Mouse (Mus musculus): Measurements from ENCODE around the gene Spred1. TPM values are rescaled to one million over a fixed set of nuclear protein-coding genes. Genes with fewer than 3 reads are reported as not detected.
"Not testable (repeated sequence)": the region's sequence is repeated elsewhere in the genome, so short reads cannot be mapped to it uniquely, and the experiment has no call there.

Spred1 gene
- total RNA-seq, 1 experiment from 2014 or later = 64.1 TPM

- peak; percentile 84 for DNase-seq
Observed at GRCm38 (mm10) chr2:117119291-117120245, 1.6 kb upstream of the Spred1 start.

DNA sequence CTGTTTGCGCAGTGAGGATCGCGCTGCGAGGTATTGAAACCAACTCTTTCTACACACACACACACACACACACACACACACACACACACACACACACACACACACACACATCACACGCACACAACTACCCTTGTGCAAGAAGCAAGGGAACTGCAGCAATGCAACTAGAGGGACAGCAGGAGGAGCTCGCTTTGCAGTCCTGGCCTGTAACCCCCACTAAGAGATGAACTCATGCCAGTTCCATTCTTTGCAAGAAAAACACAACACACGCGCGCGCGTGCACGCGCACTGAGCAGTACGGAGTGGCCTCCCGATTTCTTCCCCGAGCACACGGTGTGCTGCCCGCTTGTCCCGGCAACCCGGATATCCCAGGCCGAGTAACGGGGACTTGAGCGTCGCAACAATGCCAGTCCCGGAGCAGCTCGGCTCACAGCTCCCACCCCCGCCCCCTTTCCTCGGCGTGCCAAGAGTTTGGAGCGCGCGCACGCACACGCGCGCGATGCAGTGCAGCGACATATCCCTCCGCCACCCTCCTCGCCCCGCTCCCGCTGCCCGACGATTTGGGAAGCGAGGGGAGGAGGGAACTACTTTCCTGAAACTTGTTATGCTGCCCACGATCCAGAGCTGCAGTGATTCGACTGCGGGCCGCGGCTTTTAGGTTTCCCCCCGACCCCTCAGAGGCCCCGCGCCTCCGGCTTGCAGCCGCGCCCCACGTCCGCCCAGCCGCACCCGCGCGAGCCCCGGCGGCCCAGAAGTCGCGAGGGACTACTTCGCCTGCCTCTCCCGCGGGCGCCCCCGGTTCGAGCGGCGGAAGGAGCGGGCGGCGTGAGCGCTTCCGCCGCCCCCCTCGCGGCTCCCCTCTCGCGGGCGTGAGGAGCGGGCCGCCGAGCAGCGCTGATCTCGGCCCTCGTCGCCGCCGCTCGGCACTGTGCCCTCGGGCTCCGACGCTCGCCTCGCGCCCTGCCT, 645 bp upstream of the Spred1 start:
- peak; percentile 94 for DNase-seq

- DNase-seq = no peak
Observed at GRCm38 (mm10) chr2:117121984-117122605, 921 bp downstream of the Spred1 start.

- DNase-seq = peak; percentile 73
Observed at GRCm38 (mm10) chr2:117122701-117123337, 1.6 kb downstream of the Spred1 start.

DNA sequence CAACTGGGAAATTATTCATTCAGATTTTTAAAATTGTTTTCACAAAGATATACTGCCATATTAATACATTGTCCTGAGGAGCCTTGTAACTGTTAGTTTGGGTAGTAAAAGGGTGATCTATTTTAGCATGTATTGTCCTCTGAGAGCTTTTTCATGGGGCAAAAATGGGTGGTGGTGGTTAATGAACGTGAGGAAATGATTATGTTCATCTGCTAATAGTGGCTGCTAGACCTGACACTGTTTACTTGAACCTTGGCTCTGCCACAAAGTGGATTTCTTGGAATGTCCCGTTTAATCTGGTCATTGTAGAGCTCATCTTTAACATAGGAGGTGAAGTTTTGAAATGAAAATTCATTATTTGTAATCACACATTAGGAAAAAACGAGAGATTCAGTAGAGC, 2.5 kb downstream of the Spred1 start:
- no peak for DNase-seq

GRCm38 (mm10) chr2:117124839-117125238, 3.7 kb downstream of the Spred1 start:
- DNase-seq = no peak

- DNase-seq = no peak
Observed at GRCm38 (mm10) chr2:117129156-117129555, 8.0 kb downstream of the Spred1 start.

DNA sequence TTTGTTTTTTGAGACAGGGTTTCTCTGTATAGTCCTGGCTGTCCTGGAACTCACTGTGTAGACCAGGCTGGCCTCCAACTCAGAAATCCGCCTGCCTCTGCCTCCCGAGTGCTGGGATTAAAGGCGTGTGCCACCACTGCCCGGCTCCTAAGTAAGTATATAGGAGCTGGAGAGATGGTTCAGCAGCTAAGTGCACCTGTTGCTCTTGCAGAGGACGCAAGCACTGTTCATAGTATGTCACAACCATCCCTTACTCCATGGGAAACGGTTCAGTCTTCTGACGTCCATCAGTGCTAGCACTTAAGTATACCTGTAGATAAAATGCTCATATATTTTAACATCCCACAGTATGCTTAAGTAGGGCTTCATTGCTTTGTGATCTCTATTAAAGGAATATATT, 9.9 kb downstream of the Spred1 start:
- not testable (repeated sequence) for DNase-seq

DNA sequence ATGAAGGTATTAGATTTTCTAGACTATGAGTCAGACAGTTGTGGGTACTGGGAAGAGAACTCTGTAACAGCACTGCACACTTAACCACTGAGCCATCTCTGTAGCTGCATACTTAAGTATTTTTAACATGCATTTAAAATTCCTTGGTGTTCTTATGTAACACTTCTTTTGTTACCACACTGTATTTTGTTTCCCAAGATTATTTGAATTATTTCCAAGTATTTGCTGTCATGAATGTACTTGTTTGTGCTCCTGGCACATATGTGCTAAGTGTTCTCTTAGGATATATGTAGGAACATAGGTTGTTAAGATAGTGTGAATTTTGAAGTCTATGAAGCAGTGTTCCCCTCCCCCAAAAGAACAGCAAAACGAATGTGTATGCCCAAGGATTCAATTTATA, 10.7 kb downstream of the Spred1 start:
- DNase-seq = no peak

DNA sequence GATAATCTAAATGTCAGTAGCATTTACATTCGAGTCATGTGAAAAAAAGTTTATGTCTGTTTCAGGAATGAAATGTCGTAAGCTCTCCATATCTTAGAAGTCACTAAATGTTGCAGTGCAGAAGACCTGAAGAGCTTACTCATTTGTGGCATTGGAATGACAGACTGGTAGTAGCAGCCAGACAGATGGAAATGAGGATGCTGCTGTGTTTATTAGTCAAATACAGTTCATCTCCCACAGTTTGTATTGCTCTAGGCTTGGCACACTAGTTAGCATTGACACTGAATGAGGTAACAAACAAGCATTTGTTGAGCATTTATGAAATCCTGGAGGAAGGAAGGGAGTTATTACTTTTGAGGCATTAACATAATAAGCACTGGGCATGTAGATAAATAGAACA, 12.4 kb downstream of the Spred1 start:
- no peak for DNase-seq

DNA sequence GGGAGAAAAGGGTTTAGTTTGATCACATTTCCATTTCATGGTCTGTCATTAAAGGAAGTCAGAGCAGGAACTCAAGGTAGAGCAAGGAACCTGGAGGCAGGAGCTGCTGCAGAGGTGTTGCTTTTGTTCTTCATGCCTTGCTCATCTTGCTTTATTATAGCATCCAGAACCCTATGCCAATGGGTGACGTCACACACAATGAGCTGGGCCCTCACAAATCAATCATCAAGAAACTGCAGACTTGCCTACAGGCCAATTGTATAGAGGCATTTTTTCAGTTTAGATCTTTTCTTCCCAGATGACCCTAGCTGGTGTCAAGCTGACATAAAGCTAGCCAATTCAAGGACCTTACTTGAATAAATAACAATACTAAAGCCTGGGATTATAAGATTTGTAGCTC, 16.6 kb downstream of the Spred1 start:
- DNase-seq = no peak

DNA sequence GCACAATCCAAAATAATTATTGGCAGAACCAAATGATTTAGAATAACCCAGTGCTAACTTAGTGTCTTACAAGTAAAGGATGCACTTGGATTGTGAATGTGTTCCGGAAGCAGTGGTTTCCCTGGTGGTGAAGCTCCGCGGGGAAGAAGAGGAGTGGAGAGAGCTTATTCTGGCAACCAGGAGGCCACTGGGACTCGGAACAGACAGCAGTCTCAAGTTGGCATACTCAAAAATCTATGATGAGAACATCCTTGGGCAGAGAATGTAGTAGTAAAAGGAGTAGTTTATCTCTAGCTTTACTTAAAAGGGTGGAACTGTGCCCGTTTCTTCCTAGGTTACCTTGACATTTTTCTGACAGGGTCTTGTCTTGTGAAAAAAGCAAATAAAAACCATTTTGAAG, 17.8 kb downstream of the Spred1 start:
- no peak for DNase-seq

DNA sequence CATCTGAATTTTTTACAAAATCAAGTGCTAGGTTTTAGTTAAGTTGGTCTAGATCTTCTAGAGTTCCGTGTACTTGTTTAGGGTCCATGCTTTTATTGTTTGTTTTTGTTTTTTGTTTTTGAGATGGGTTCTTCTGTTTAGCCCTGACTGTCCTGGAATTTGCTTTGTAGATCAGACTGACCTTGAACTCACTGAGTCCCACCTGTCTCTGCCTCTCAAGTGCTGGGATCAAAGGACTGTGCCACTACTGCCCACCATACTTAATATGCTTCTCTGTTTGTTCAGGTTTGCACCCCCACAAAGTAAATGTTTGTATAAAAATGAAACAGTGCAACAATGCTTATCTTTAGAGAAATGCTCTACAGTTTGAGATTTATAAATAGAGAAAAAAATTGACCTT, 18.8 kb downstream of the Spred1 start:
- no peak for DNase-seq

DNA sequence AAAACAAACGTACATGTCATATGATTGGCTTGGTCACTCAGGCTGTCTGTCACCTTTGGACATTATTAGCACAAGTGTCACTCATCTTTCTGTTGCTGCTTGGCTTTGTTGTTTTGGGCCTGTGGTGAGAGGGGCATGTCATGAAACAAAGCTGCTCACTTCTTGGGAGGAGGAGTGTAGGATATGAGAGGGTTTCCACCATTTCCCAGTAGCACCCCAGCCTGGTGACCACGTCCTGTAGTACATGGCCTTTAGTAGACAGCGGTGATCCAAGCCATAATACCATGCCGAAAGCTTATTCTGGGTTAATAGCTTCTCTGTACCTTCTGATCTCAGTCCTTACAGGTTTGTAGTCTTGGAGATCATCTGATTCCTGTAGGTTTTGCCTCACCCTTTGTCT, 21.9 kb downstream of the Spred1 start:
- no peak for DNase-seq

DNA sequence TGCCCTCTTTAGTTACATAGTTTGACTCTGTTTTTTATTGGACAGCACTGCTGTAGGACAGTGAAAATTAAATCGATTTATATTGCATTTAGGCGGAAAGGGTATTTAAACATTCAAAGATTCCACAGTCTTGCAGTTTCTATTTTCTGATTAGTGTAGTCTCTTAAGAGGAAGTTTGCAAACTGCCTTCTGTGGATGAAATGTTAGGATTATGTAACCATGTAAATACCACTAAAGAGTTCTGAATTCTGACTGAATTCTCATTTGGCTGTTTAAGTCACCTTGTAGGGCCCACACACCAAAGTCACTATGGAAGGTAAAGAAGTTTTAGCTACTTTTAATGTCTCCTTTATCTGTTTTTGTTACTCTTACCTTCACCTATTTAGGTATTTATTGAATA, 24.9 kb downstream of the Spred1 start:
- no peak for DNase-seq

GRCm38 (mm10) chr2:117146617-117147016, 25.4 kb downstream of the Spred1 start:
- DNase-seq = no peak

DNA sequence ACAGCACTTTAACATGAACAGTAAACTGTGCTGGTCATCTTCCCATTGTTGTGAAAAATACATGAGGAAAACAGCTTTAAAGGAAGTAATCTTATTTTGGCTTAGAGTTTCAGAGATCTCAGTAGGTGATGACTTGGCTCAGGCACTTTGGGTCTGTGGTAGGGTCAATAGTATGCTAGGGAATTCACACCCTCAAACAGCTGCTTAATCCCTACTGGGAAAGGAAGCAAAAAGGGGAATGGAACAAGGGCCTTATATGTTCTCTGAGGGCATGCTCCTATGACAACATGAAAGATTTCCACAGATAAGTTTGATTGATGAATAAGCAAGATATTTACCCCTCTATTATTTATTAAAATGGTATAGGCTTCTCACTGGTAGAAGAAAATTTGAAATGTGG, 31.0 kb downstream of the Spred1 start:
- DNase-seq = no peak

DNA sequence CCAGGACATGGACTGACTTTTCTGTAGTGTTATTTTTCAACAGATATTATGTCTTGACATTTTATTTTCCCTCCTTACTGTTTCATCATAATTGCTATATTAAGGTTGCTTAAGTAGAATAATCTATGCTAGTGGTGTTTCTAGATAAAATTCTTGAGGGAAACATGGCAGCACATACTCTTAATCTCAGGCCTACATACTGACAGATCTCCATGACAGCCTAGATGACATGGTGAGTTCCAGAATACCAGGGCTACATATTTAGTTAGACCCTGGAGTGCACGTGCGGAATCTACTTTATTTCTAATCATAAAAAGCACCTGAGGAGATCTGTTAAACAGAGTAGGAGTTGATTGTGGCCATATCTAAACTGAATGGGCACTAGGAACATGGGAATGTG, 47.2 kb downstream of the Spred1 start:
- DNase-seq = no peak

- DNase-seq = no peak
Observed at GRCm38 (mm10) chr2:117169037-117169436, 47.9 kb downstream of the Spred1 start.

DNA sequence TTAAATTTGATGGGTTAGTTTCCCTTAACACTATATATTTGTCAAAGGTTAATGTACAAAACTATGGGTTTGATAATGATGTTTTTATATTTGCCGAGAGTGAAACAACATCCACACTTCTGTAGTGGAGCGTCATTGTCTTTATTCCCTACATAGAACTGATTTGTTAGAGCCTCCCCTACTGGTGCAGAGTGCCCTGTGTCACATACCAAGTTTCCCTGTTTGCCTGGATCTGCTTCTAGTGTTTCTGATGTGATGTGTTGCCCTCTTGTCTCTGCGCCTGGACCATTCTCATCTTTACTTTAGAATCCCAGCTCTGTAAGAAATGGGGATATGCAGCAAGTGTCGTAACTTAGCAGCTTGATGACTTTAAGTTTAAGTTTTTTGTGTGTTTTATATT, 51.8 kb downstream of the Spred1 start:
- peak; percentile 51 for DNase-seq

- peak; percentile 20 for DNase-seq
Observed at GRCm38 (mm10) chr2:117176066-117176465, 54.9 kb downstream of the Spred1 start.

DNA sequence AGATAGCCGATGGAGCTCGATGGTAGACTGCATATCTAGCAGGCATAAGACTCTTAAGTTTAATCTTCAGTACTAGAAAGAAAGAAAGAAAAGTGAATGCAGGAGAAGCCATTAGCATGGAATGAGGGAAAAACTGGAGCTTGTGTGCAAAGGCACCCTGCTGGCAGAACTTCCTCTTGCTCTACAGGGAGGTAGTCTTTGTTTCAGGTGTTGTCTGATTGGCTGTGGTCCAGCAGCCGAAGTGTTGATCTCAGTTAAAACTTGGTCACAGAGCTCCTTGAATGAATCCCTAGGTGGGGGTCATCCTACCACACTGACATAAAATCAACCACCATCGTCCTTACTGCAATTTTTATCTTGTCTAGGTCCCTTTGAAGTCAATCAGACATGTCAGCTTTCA, 55.8 kb downstream of the Spred1 start:
- DNase-seq = no peak
